Mouse (Mus musculus) kidney, adult 11 months (tissue): ENCODE results near the gene Uba3.

Experiments used
- DNase-seq: peaks from one replicate; pipeline ENCODE4 v3.0.0; 2022

Uba3 gene

GRCm38 (mm10) chr6:97210191-97210961 is 4.9 kb upstream of the Uba3 start, which contains the start of gene Arl6ip5:
TSS of gene Arl6ip5 (plus strand) at chr6:97210689.
- DNase-seq: peak; percentile 91

- DNase-seq: no peak
Measured at GRCm38 (mm10) chr6:97209751-97210150, 4.3 kb upstream of the Uba3 start.

- no peak for DNase-seq
Measured at GRCm38 (mm10) chr6:97209201-97209600, 3.8 kb upstream of the Uba3 start.

GRCm38 (mm10) chr6:97208406-97208805 is 3.0 kb upstream of the Uba3 start:
- no peak for DNase-seq

GRCm38 (mm10) chr6:97207085-97207484 is 1.6 kb upstream of the Uba3 start:
- DNase-seq: no peak

- peak; percentile 31 for DNase-seq
Measured at GRCm38 (mm10) chr6:97204952-97205351, 495 bp downstream of the Uba3 start.

GRCm38 (mm10) chr6:97204252-97204869 is 1.1 kb downstream of the Uba3 start:
- no peak for DNase-seq

GRCm38 (mm10) chr6:97202477-97202876 is 3.0 kb downstream of the Uba3 start:
- no peak for DNase-seq

- DNase-seq: no peak
Measured at GRCm38 (mm10) chr6:97200437-97200836, 5.0 kb downstream of the Uba3 start.

GRCm38 (mm10) chr6:97179367-97179828 is 26.0 kb downstream of the Uba3 start:
- no peak for DNase-seq

- peak; percentile 96 for DNase-seq
Measured at GRCm38 (mm10) chr6:97178491-97179366, 26.7 kb downstream of the Uba3 start, which contains the start of gene Tmf1. TSS of gene Tmf1 (minus strand) at chr6:97179122.

- peak; percentile 57 for DNase-seq
Measured at GRCm38 (mm10) chr6:97175716-97176115, 29.7 kb downstream of the Uba3 start.

- no peak for DNase-seq
Measured at GRCm38 (mm10) chr6:97150156-97150555, 55.3 kb downstream of the Uba3 start.

- no peak for DNase-seq
Measured at GRCm38 (mm10) chr6:97149721-97150120, 55.7 kb downstream of the Uba3 start.

- DNase-seq: peak; percentile 86
Measured at GRCm38 (mm10) chr6:97148383-97149251, 56.8 kb downstream of the Uba3 start, which contains the start of gene Eogt. TSS of gene Eogt (minus strand) at chr6:97149182.

- peak; percentile 39 for DNase-seq
Measured at GRCm38 (mm10) chr6:97147755-97148382, 57.6 kb downstream of the Uba3 start.

- DNase-seq: no peak
Measured at GRCm38 (mm10) chr6:97145156-97145555, 60.3 kb downstream of the Uba3 start.

- DNase-seq: peak; percentile 84
Measured at GRCm38 (mm10) chr6:97144359-97144758, 61.1 kb downstream of the Uba3 start.

GRCm38 (mm10) chr6:97142611-97143010 is 62.8 kb downstream of the Uba3 start:
- no peak for DNase-seq

- no peak for DNase-seq
Measured at GRCm38 (mm10) chr6:97141811-97142210, 63.6 kb downstream of the Uba3 start.
